Mouse (Mus musculus) embryonic fibroblast, embryonic 13.5 days (primary cell): Measurements from ENCODE around the gene Cfap70.

Experiments
- CTCF ChIP-seq: IDR thresholded peaks from 2 replicates; pipeline ENCODE4 v1.5.1; 2011; ENCODE audit warnings: mild to moderate bottlenecking, control low read depth, low read length, moderate library complexity, borderline replicate concordance; ENCODE audit not compliant: insufficient read depth
- POLR2A ChIP-seq: IDR thresholded peaks from 2 replicates; pipeline ENCODE4 v1.6.1; 2011; ENCODE audit warnings: low read depth, mild to moderate bottlenecking, control low read depth, low read length, moderate library complexity

GRCm38 (mm10) chr14:20499982-20500381 is 48.0 kb upstream of the Cfap70 start:
- no peak for TF ChIP-seq CTCF
- no peak for TF ChIP-seq POLR2A
